Mouse (Mus musculus): ENCODE measurements at regions not wholly inside any gene's neighbourhood (a gene's known extent, or its start where the extent isn't known, plus 50 kb on each side); places are given as distances from the start of the nearest gene placed in this dataset.
"Not testable (repeated sequence)": the region's sequence is repeated elsewhere in the genome, so short reads cannot be mapped to it uniquely, and the experiment has no call there.

GRCm38 (mm10) chr1:16904690-16905089, 811.6 kb upstream of the 4930444P10Rik start:
- no peak for ATAC-seq (ENCODE audit: low TSS enrichment)

DNA sequence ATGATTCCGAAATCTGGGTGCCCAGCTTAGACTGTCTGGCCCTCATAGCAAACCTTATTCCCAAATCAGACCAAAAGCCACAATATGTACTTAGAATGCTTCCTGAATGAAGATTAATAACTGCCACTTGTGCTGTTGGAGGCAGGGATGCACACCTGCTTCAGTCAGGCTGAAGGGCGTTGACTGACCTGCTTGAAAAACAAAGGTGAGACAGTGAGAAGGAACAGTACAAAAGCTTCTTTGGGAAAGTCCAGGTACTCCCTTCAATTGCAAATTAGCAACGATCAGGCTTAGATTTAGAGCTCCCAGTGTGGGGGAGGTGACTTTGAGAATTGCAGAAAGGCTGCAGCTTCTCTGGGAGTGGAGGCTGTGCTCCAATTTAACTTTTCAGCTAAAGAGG, 775.3 kb upstream of the 4930444P10Rik start:
- not testable (repeated sequence) for ATAC-seq (ENCODE audit: low TSS enrichment)

- ATAC-seq (ENCODE audit: low TSS enrichment), result not testable (repeated sequence)
These were observed 774.1 kb upstream of the 4930444P10Rik start for GRCm38 (mm10) chr1:16867086-16867835.

GRCm38 (mm10) chr1:16837111-16837510, 744.0 kb upstream of the 4930444P10Rik start:
- ATAC-seq (ENCODE audit: low TSS enrichment), result no peak

DNA sequence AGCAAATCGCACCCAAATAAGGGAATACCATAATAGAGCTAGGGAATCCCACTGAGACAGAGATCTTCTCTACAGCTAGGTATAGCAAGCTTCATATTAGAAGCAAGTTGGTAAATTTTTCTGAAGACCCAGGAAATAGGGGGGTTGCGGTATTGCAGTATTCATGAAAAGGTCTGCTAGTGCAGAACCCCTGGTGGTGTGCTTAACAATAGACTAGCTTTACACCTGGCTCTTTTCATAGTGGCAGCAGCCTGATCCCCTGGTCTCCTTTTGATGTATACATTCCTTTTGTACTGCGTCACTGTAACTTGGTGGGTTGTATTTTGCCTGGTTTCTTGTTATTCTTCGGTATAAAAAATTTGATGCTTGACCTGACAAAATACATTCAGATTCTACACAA, 731.6 kb upstream of the 4930444P10Rik start:
- not testable (repeated sequence) for ATAC-seq (ENCODE audit: low TSS enrichment)

DNA sequence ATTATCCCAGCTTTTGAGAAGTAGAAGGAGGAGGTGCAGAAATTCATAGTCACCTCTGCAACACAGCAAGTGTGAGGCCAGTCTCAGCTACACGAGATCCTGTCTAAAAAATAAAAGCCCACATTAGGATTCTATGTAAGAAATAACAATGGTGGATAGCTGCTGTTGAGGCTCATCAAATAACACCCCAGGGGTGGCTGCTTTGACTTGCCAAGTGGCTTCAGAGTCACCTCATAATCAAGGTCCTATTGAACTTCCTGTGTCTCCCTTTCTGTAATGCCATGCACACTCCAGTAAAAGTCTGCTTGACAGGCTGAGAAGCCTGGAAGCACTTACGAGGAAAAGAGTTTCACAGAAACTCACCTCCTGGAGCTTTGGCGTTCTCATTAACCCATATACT, 730.9 kb upstream of the 4930444P10Rik start:
- ATAC-seq (ENCODE audit: low TSS enrichment), result no peak

- ATAC-seq (ENCODE audit: low TSS enrichment), result no peak
These were observed 728.1 kb upstream of the 4930444P10Rik start for GRCm38 (mm10) chr1:16821186-16821585.

DNA sequence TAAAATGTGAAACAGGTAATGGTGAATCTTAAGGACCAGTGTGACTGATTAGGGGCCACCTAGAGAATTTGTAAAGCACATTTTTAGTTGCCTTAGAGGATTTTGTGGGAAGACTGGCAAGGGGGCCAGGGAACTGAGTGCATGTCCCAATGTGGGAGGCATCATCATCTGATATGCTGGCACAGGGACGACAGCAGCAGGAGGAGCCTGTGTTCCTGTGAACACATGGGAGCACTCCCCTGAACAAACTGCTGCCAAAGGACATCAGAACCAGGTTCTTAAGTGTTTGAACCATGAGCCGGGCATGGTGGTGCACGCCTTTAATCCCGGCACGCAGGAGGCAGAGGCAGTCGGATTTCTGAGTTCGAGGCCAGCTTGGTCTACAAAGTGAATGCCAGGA, 723.4 kb upstream of the 4930444P10Rik start:
- peak; percentile 89 for ATAC-seq (ENCODE audit: low TSS enrichment)

- ATAC-seq (ENCODE audit: low TSS enrichment), result no peak
These were observed 722.6 kb upstream of the 4930444P10Rik start for GRCm38 (mm10) chr1:16815731-16816130.

- peak; percentile 92 for ATAC-seq (ENCODE audit: low TSS enrichment)
These were observed 716.4 kb upstream of the 4930444P10Rik start for GRCm38 (mm10) chr1:16809370-16810150.

GRCm38 (mm10) chr1:16798292-16798691, 705.2 kb upstream of the 4930444P10Rik start:
- ATAC-seq (ENCODE audit: low TSS enrichment), result peak; percentile 96

DNA sequence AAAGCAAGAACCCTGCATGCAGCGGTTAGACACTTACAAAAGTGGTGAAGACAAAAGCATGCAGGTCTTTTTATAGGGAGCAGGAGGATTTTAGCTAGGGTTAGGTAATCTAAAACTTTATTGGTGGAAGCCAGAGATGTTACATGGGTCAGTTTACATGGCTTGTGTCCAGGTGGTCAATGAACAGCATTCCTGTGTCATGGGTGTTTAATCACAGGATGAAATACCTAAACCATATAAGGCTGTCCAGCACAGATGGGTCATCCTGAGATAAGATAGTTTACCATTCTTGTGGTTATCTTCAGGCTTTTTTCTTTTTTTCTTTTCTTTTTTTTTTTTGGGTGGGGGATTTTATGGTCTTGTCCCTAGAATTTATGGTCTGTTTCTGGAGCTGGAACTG, 703.3 kb upstream of the 4930444P10Rik start:
- ATAC-seq (ENCODE audit: low TSS enrichment), result no peak

GRCm38 (mm10) chr1:16790733-16791309, 697.7 kb upstream of the 4930444P10Rik start:
- no peak for ATAC-seq (ENCODE audit: low TSS enrichment)

GRCm38 (mm10) chr1:16779791-16780190, 686.7 kb upstream of the 4930444P10Rik start:
- ATAC-seq (ENCODE audit: low TSS enrichment), result no peak

DNA sequence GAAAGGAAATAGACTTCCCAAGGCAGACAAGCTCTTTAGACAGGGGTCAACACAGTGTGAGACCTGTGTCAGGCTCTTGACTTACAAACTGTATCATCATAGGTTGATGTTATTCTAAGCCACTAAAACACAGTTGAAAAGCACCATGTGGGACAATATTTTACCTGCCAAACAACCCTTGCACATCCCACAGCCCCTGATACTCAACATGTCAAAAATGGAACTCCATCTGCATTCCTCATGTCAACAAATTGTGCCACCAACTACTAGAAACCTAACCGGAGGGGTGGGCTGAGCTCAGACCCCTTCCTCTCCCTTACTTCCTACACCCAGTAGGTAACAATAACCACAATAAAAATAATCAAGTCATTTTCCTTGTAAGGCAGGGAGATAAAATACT, 667.8 kb upstream of the 4930444P10Rik start:
- ATAC-seq (ENCODE audit: low TSS enrichment), result no peak

All from frontal cortex, adult (tissue).